Mouse (Mus musculus) liver, embryonic 14.5 days (tissue): ENCODE results near the gene Ccdc12.

ENCODE experiments used
- CTCF ChIP-seq: IDR thresholded peaks from 2 replicates; pipeline ENCODE4 v1.5.1; 2016; ENCODE audit warnings: antibody characterized with exemption, low read depth, control low read depth
- EP300 ChIP-seq: IDR thresholded peaks from 2 replicates; pipeline ENCODE4 v1.6.1; 2016; ENCODE audit warnings: antibody characterized with exemption, low read depth

GRCm38 (mm10) chr9:110712545-110712944, 56.2 kb downstream of the Ccdc12 start:
- TF ChIP-seq CTCF (no peak), EP300 (no peak)
